Mouse (Mus musculus) layer of hippocampus, adult 18-20 months (tissue): Measurements from ENCODE around the gene Dusp1. TPM values are rescaled to one million over a fixed set of nuclear protein-coding genes. Genes with fewer than 3 reads are reported as not detected.

Source experiments
- DNase-seq, 2 experiments: peaks; one replicate each; pipeline ENCODE4 v3.0.0; 2022; ENCODE audit warnings: low spot score in 2 of 2
- total RNA-seq, 2 experiments: library from RNA; stranded (reverse); gene quantifications; 2 replicates each; pipeline ENCODE4 v1.2.3; 2021

Gene Dusp1
- total RNA-seq, 2 experiments from 2014 or later = 24.8 to 28.2 TPM

- no peak for DNase-seq
Measured at GRCm38 (mm10) chr17:26563476-26563875, 1.5 kb upstream of the Dusp1 start.

- DNase-seq = no peak
Measured at GRCm38 (mm10) chr17:26562292-26562691, 364 bp upstream of the Dusp1 start.

- peak; percentile 88 to 91 for DNase-seq
Measured at GRCm38 (mm10) chr17:26561290-26561640, 663 bp downstream of the Dusp1 start, which contains the start of gene Ergic1. TSS of gene Ergic1 (plus strand) at chr17:26561489.

GRCm38 (mm10) chr17:26560526-26561289 lies 1.2 kb downstream of the Dusp1 start:
- DNase-seq = no peak

- DNase-seq = no peak
Measured at GRCm38 (mm10) chr17:26553033-26553432, 8.9 kb downstream of the Dusp1 start.

- DNase-seq = no peak
Measured at GRCm38 (mm10) chr17:26551104-26551503, 10.8 kb downstream of the Dusp1 start.

- DNase-seq = no peak
Measured at GRCm38 (mm10) chr17:26549148-26549809, 12.6 kb downstream of the Dusp1 start.

GRCm38 (mm10) chr17:26548566-26548965 lies 13.4 kb downstream of the Dusp1 start:
- DNase-seq = no peak

- no peak for DNase-seq
Measured at GRCm38 (mm10) chr17:26547771-26548170, 14.2 kb downstream of the Dusp1 start.

- DNase-seq = no peak
Measured at GRCm38 (mm10) chr17:26544319-26544963, 17.5 kb downstream of the Dusp1 start.

- DNase-seq = no peak
Measured at GRCm38 (mm10) chr17:26540083-26540482, 21.8 kb downstream of the Dusp1 start.

GRCm38 (mm10) chr17:26537722-26538471 lies 24.0 kb downstream of the Dusp1 start:
- DNase-seq = no peak

- DNase-seq = no peak
Measured at GRCm38 (mm10) chr17:26535251-26536136, 26.4 kb downstream of the Dusp1 start.

- DNase-seq = no peak
Measured at GRCm38 (mm10) chr17:26534695-26535094, 27.2 kb downstream of the Dusp1 start.

GRCm38 (mm10) chr17:26533871-26534372 lies 28.0 kb downstream of the Dusp1 start:
- no peak for DNase-seq

GRCm38 (mm10) chr17:26532476-26533045 lies 29.4 kb downstream of the Dusp1 start:
- no peak for DNase-seq

GRCm38 (mm10) chr17:26531395-26532027 lies 30.4 kb downstream of the Dusp1 start:
- no peak for DNase-seq

GRCm38 (mm10) chr17:26530590-26531081 lies 31.3 kb downstream of the Dusp1 start:
- no peak for DNase-seq

- DNase-seq = no peak
Measured at GRCm38 (mm10) chr17:26529791-26530241, 32.1 kb downstream of the Dusp1 start.
